In genomic region chr17:86526016-86526415, GRCm38 (mm10) we compare ENCODE assay signal across 27 mouse cellular contexts. TPM values are rescaled to one million over a fixed set of nuclear protein-coding genes. Genes with fewer than 3 reads are reported as not detected.
A peak's percentile ranks its signal among the peaks of the same experiment; 100 is the strongest.
DNase-seq lines count a peak whose midpoint lies in the region; ATAC-seq and TF ChIP-seq lines count a peak whose summit lies in the region.
"Had no signal": no experiment of that assay in that cellular context is flagged by ENCODE, and none has a peak within 500 bp of the region (broad histone marks: within the 10 kb centered on the region; RNA-seq: fewer than 3 reads in every experiment).

No protein-coding gene starts in this region.

- TF ChIP-seq POLR2A in lung, adult 2 months (IDR thresholded peaks at IDR 0.05; ENCODE audit: borderline replicate concordance, extremely low read depth, low read depth, low read length) = no peak

- TF ChIP-seq CTCF in lung, adult 2 months (IDR thresholded peaks at IDR 0.05; ENCODE audit: insufficient read depth, low read length) = no peak
- TF ChIP-seq CTCF in lung, postnatal 0 days (IDR thresholded peaks at IDR 0.05) = no peak
- no peak for TF ChIP-seq CTCF in stomach, postnatal 0 days (IDR thresholded peaks at IDR 0.05; ENCODE audit: low read depth)

- intact Hi-C loops in left cerebral cortex, postnatal 10 days (cut with DNase I) = no loop called here

- no peaks in the 10 kb centered on the region for H3K9me3 ChIP-seq in embryonic facial prominence, embryonic 14.5 days (ENCODE audit: control insufficient read depth, low read length)
- H3K9me3 ChIP-seq in lung, postnatal 0 days (ENCODE audit: low read length) = no peaks in the 10 kb centered on the region
- H3K9me3 ChIP-seq in stomach, postnatal 0 days (ENCODE audit: control insufficient read depth, low read length) = no peaks in the 10 kb centered on the region
- H3K9me3 ChIP-seq: embryonic facial prominence, embryonic 15.5 days; hindbrain, embryonic 12.5 days; hindbrain, embryonic 15.5 days had no signal

- no peak overlapping the region for H3K4me2 ChIP-seq in embryonic facial prominence, embryonic 14.5 days (ENCODE audit: low read depth, low read length)
- H3K4me2 ChIP-seq in lung, postnatal 0 days (replicated peaks; ENCODE audit: low read depth, low read length) = no peak overlapping the region
- H3K4me2 ChIP-seq in stomach, postnatal 0 days (replicated peaks; ENCODE audit: low read depth) = no peak overlapping the region
- H3K4me2 ChIP-seq: embryonic facial prominence, embryonic 15.5 days; heart, embryonic 11.5 days; hindbrain, embryonic 12.5 days; hindbrain, embryonic 15.5 days had no signal

- peak; percentile 69 to 83 for DNase-seq in lung, adult 18-20 months
- no peak for DNase-seq in lung, adult 2 months
- peak; percentile 65 for DNase-seq in embryonic facial prominence, embryonic 14.5 days (ENCODE audit: low spot score)
- DNase-seq in lung, postnatal 0 days (ENCODE audit: low spot score) = peak; percentile 74
- no peak for DNase-seq in stomach, postnatal 0 days (ENCODE audit: low spot score)
- no peak for DNase-seq in left cerebral cortex, postnatal 10 days (ENCODE audit: extremely low spot score in 1 of 2, low spot score in 2 of 2)
- DNase-seq: adrenal gland, adult 2 months; adrenal gland, postnatal 14 days; cerebellum, adult 11 months; cerebellum, adult 2 months; cerebellum, adult 9-11 months; cerebellum, postnatal 25 days; forebrain, postnatal 0 days; gastrocnemius, adult 2 months; gastrocnemius, postnatal 14 days; heart, adult 11 months had no signal

- H3K36me3 ChIP-seq in embryonic facial prominence, embryonic 14.5 days (ENCODE audit: control insufficient read depth, insufficient read depth, low read length) = no peaks in the 10 kb centered on the region
- no peaks in the 10 kb centered on the region for H3K36me3 ChIP-seq in lung, postnatal 0 days (ENCODE audit: insufficient read depth, low read length)
- no peaks in the 10 kb centered on the region for H3K36me3 ChIP-seq in stomach, postnatal 0 days (ENCODE audit: control insufficient read depth, insufficient read depth, low read length)
- H3K36me3 ChIP-seq: embryonic facial prominence, embryonic 15.5 days; hindbrain, embryonic 12.5 days; hindbrain, embryonic 15.5 days had no signal

- no peak overlapping the region for H3K9ac ChIP-seq in embryonic facial prominence, embryonic 14.5 days (ENCODE audit: low read depth, low read length)
- H3K9ac ChIP-seq in lung, postnatal 0 days (replicated peaks; ENCODE audit: low read depth) = no peak overlapping the region
- H3K9ac ChIP-seq in stomach, postnatal 0 days (ENCODE audit: low read length) = no peak overlapping the region
- H3K9ac ChIP-seq: embryonic facial prominence, embryonic 15.5 days; forebrain, postnatal 0 days; hindbrain, embryonic 12.5 days; hindbrain, embryonic 15.5 days had no signal

- no peak overlapping the region for H3K4me3 ChIP-seq in lung, adult 2 months (replicated peaks; ENCODE audit: extremely low read depth, low read depth, low read length)
- no peak overlapping the region for H3K4me3 ChIP-seq in embryonic facial prominence, embryonic 14.5 days (ENCODE audit: low read depth, low read length)
- H3K4me3 ChIP-seq in lung, postnatal 0 days (ENCODE audit: low read depth, low read length) = no peak overlapping the region
- H3K4me3 ChIP-seq in stomach, postnatal 0 days (ENCODE audit: low read depth, low read length) = no peak overlapping the region
- H3K4me3 ChIP-seq: embryonic facial prominence, embryonic 15.5 days; gastrocnemius, adult 2 months; hindbrain, embryonic 12.5 days; hindbrain, embryonic 15.5 days had no signal

- ATAC-seq in embryonic facial prominence, embryonic 14.5 days (ENCODE audit: low read depth) = peak; percentile 87
- ATAC-seq in lung, postnatal 0 days = peak; percentile 77
- ATAC-seq in stomach, postnatal 0 days (ENCODE audit: low FRiP score, low TSS enrichment) = peak; percentile 55; the same call in 1 of the 2 replicates
- ATAC-seq: CD4-positive, CD25-positive, alpha-beta regulatory T cell, adult 4 months; forebrain, embryonic 14.5 days; forebrain, postnatal 0 days had no signal

- H3K27me3 ChIP-seq in embryonic facial prominence, embryonic 14.5 days (replicated peaks; ENCODE audit: control insufficient read depth, insufficient read depth, low read length) = no peaks in the 10 kb centered on the region
- H3K27me3 ChIP-seq in lung, postnatal 0 days (replicated peaks; ENCODE audit: insufficient read depth, low read length) = no peaks in the 10 kb centered on the region
- H3K27me3 ChIP-seq in stomach, postnatal 0 days (ENCODE audit: control insufficient read depth, insufficient read depth, low read length) = no peaks in the 10 kb centered on the region
- H3K27me3 ChIP-seq: embryonic facial prominence, embryonic 15.5 days; hindbrain, embryonic 12.5 days; hindbrain, embryonic 15.5 days had no signal

- H3K27ac ChIP-seq in embryonic facial prominence, embryonic 14.5 days (replicated peaks; ENCODE audit: low read depth, low read length) = no peak overlapping the region
- peak overlapping the region; percentile 60; the same call in 1 of the 2 replicates for H3K27ac ChIP-seq in lung, postnatal 0 days (ENCODE audit: low read length)
- H3K27ac ChIP-seq in stomach, postnatal 0 days (replicated peaks) = no peak overlapping the region
- H3K27ac ChIP-seq: embryonic facial prominence, embryonic 15.5 days; gastrocnemius, adult 2 months; hindbrain, embryonic 12.5 days; hindbrain, embryonic 15.5 days had no signal

- H3K4me1 ChIP-seq in lung, adult 2 months (ENCODE audit: control insufficient read depth, insufficient read depth, low read length) = peaks cover 29% of the 10 kb centered on the region
- no peaks in the 10 kb centered on the region for H3K4me1 ChIP-seq in embryonic facial prominence, embryonic 14.5 days (ENCODE audit: control insufficient read depth, insufficient read depth, low read length)
- H3K4me1 ChIP-seq in lung, postnatal 0 days (ENCODE audit: insufficient read depth, low read depth, low read length) = peaks cover 5% of the 10 kb centered on the region
- H3K4me1 ChIP-seq in stomach, postnatal 0 days (replicated peaks; ENCODE audit: control insufficient read depth, insufficient read depth) = no peaks in the 10 kb centered on the region
- H3K4me1 ChIP-seq: embryonic facial prominence, embryonic 15.5 days; hindbrain, embryonic 15.5 days had no signal

- WGBS in lung, adult 2 months = 57% methylated on average over 7 of the region's 7 CpGs
- 58% methylated on average over 7 of the region's 7 CpGs for WGBS in embryonic facial prominence, embryonic 14.5 days
- 67% methylated on average over 7 of the region's 7 CpGs for WGBS in lung, postnatal 0 days
- WGBS in stomach, postnatal 0 days = 58% methylated on average over 7 of the region's 7 CpGs

- peak; percentile 22; the same call in 1 of the 2 replicates for TF ChIP-seq EP300 in lung, postnatal 0 days (IDR thresholded peaks at IDR 0.05)
- TF ChIP-seq EP300 in stomach, postnatal 0 days (optimal IDR thresholded peaks at IDR 0.05) = no peak

RNA-seq across cellular contexts. Expression of gene Gm10309, which starts 21.0 kb away (rescaled TPM):
- 0.30 and 0.37 TPM in 2 replicates for polyA plus RNA-seq in lung, adult 2 months (2012; rRNA removed)
- polyA plus RNA-seq in embryonic facial prominence, embryonic 14.5 days (2014; fragmentation: Nextera tagmentation; extraction: Ambion mirVana) = 0.11 and 0.24 TPM in 2 replicates
- 0.30 and 0.54 TPM in 2 replicates for polyA plus RNA-seq in lung, postnatal 0 days (2015; fragmentation: Nextera tagmentation; extraction: Ambion mirVana)
- polyA plus RNA-seq in stomach, postnatal 0 days (2015; fragmentation: Nextera tagmentation; extraction: Ambion mirVana) = 0.07 and 0.08 TPM in 2 replicates
- total RNA-seq in left cerebral cortex, postnatal 10 days (2021) = not detected
- total RNA-seq: adrenal gland, adult 2 months; adrenal gland, postnatal 14 days; common myeloid progenitor, adult 5-6 weeks; forebrain, postnatal 0 days; gastrocnemius, postnatal 14 days; heart, adult 8-10 months; heart, postnatal 25 days; hematopoietic stem cell, adult 5-6 weeks; MEL had no signal
- polyA plus RNA-seq: cerebellum, adult 2 months; forebrain, embryonic 14.5 days had no signal

Comparison
In these comparisons a context has a peak if more than half of its experiments do, and no peak if none do; other contexts are left out.
1. DNase-seq: peak in lung, adult 18-20 months (2 of 2), embryonic facial prominence, embryonic 14.5 days (single experiment) and lung, postnatal 0 days (single experiment); none in lung, adult 2 months (single experiment), stomach, postnatal 0 days (single experiment) and left cerebral cortex, postnatal 10 days (0 of 2).
2. Peak in every context shown above with its lines, with median percentiles within 50 percentile points of each other: ATAC-seq.